Mouse (Mus musculus): ENCODE results near the gene Gm45208. TPM values are rescaled to one million over a fixed set of nuclear protein-coding genes. Genes with fewer than 3 reads are reported as not detected.

Gene Gm45208
- polyA plus RNA-seq, 1 experiment from 2014 or later: 0.36 TPM

Other genes starting within 250 kb of the Gm45208 start
- 0.21 and 0.51 TPM in 2 replicates for gene Foxp3, start 148.6 kb upstream of the Gm45208 start, polyA plus RNA-seq (2016; fragmentation: Nextera tagmentation; extraction: Ambion mirVana)
- gene Ppp1r3f, start 148.0 kb upstream of the Gm45208 start, polyA plus RNA-seq (2016; fragmentation: Nextera tagmentation; extraction: Ambion mirVana): 2.1 and 2.8 TPM in 2 replicates
- 34.3 and 36.4 TPM in 2 replicates for gene Ccdc22, start 116.7 kb upstream of the Gm45208 start, polyA plus RNA-seq (2016; fragmentation: Nextera tagmentation; extraction: Ambion mirVana)
- gene Cacna1f, start 115.2 kb upstream of the Gm45208 start, polyA plus RNA-seq (2016; fragmentation: Nextera tagmentation; extraction: Ambion mirVana): not detected in 2 replicates
- gene Syp, start 83.8 kb upstream of the Gm45208 start, polyA plus RNA-seq (2016; fragmentation: Nextera tagmentation; extraction: Ambion mirVana): 12.0 and 21.7 TPM in 2 replicates
- gene Prickle3, start 65.0 kb upstream of the Gm45208 start, polyA plus RNA-seq (2016; fragmentation: Nextera tagmentation; extraction: Ambion mirVana): 2.8 and 3.4 TPM in 2 replicates
- 41.4 and 42.9 TPM in 2 replicates for gene Plp2, start 50.9 kb upstream of the Gm45208 start, polyA plus RNA-seq (2016; fragmentation: Nextera tagmentation; extraction: Ambion mirVana)
- gene Magix, start 41.0 kb upstream of the Gm45208 start, polyA plus RNA-seq (2016; fragmentation: Nextera tagmentation; extraction: Ambion mirVana): 0.10 TPM in 1 of 2 replicates, not detected in the other
- 40.2 and 44.5 TPM in 2 replicates for gene Gpkow, start 25.1 kb upstream of the Gm45208 start, polyA plus RNA-seq (2016; fragmentation: Nextera tagmentation; extraction: Ambion mirVana)
- 16.7 and 23.2 TPM in 2 replicates for gene Wdr45, start 7.9 kb upstream of the Gm45208 start, polyA plus RNA-seq (2016; fragmentation: Nextera tagmentation; extraction: Ambion mirVana)
- gene Praf2, start 6.2 kb downstream of the Gm45208 start, polyA plus RNA-seq (2016; fragmentation: Nextera tagmentation; extraction: Ambion mirVana): 85.9 and 90.5 TPM in 2 replicates
- 17.0 and 17.6 TPM in 2 replicates for gene Ccdc120, start 28.7 kb downstream of the Gm45208 start, polyA plus RNA-seq (2016; fragmentation: Nextera tagmentation; extraction: Ambion mirVana)
- gene Tfe3, start 40.3 kb downstream of the Gm45208 start, polyA plus RNA-seq (2016; fragmentation: Nextera tagmentation; extraction: Ambion mirVana): 27.9 and 35.8 TPM in 2 replicates
- gene Gripap1, start 67.5 kb downstream of the Gm45208 start, polyA plus RNA-seq (2016; fragmentation: Nextera tagmentation; extraction: Ambion mirVana): 47.3 and 58.8 TPM in 2 replicates
- 0.59 and 1.1 TPM in 2 replicates for gene Kcnd1, start 100.0 kb downstream of the Gm45208 start, polyA plus RNA-seq (2016; fragmentation: Nextera tagmentation; extraction: Ambion mirVana)
- 40.7 and 45.1 TPM in 2 replicates for gene Otud5, start 119.1 kb downstream of the Gm45208 start, polyA plus RNA-seq (2016; fragmentation: Nextera tagmentation; extraction: Ambion mirVana)
- gene Pim2, start 156.0 kb downstream of the Gm45208 start, polyA plus RNA-seq (2016; fragmentation: Nextera tagmentation; extraction: Ambion mirVana): 14.0 and 16.5 TPM in 2 replicates
- gene Slc35a2, start 161.8 kb downstream of the Gm45208 start, polyA plus RNA-seq (2016; fragmentation: Nextera tagmentation; extraction: Ambion mirVana): 28.3 and 31.4 TPM in 2 replicates
- 132 and 146 TPM in 2 replicates for gene Pqbp1, start 177.0 kb downstream of the Gm45208 start, polyA plus RNA-seq (2016; fragmentation: Nextera tagmentation; extraction: Ambion mirVana)
- 193 and 203 TPM in 2 replicates for gene Timm17b, start 177.1 kb downstream of the Gm45208 start, polyA plus RNA-seq (2016; fragmentation: Nextera tagmentation; extraction: Ambion mirVana)
- gene Gm10491, start 185.6 kb downstream of the Gm45208 start, polyA plus RNA-seq (2016; fragmentation: Nextera tagmentation; extraction: Ambion mirVana): not detected in 2 replicates
- not detected in 2 replicates for gene Gm10490, start 187.3 kb downstream of the Gm45208 start, polyA plus RNA-seq (2016; fragmentation: Nextera tagmentation; extraction: Ambion mirVana)
- gene Pcsk1n, start 197.6 kb downstream of the Gm45208 start, polyA plus RNA-seq (2016; fragmentation: Nextera tagmentation; extraction: Ambion mirVana): 13.3 and 26.7 TPM in 2 replicates
- 0.19 TPM in 1 of 2 replicates, not detected in the other for gene Eras, start 206.4 kb downstream of the Gm45208 start, polyA plus RNA-seq (2016; fragmentation: Nextera tagmentation; extraction: Ambion mirVana)
- 71.7 and 85.0 TPM in 2 replicates for gene Hdac6, start 225.6 kb downstream of the Gm45208 start, polyA plus RNA-seq (2016; fragmentation: Nextera tagmentation; extraction: Ambion mirVana)